Mouse (Mus musculus) ES-CJ7 (cell line): ENCODE measurements around the gene Cd200r2.
"Not testable (repeated sequence)": the region's sequence is repeated elsewhere in the genome, so short reads cannot be mapped to it uniquely, and the experiment has no call there.

ENCODE experiments used
- DNase-seq: peaks from one replicate; pipeline ENCODE4 v3.0.0; 2011; ENCODE audit warnings: low read depth, low spot score

The Cd200r2 gene

DNA sequence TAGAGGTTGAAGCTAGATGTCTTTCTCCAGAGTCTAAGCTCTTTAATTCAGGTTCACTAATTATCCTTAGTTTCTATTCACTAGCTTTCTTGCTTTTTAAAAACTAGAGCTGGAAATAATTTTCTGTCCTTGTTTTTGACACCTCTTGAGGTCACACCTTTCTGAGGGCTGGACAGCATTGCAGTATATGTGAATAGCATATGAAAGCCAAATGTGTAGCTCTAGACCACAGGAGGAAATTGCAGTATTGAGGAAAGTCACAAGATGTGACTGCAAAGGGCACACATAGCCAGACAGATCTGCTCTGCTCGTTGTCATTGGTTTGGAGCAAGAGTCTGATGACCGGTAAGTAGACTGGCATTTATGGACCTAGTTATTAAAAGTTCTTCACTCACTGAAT lies at the start of gene Cd200r2:
Gene Cd200r2 (plus strand): TSS at position 301 of the 400 bp plus-strand sequence.
- DNase-seq: no peak

DNA sequence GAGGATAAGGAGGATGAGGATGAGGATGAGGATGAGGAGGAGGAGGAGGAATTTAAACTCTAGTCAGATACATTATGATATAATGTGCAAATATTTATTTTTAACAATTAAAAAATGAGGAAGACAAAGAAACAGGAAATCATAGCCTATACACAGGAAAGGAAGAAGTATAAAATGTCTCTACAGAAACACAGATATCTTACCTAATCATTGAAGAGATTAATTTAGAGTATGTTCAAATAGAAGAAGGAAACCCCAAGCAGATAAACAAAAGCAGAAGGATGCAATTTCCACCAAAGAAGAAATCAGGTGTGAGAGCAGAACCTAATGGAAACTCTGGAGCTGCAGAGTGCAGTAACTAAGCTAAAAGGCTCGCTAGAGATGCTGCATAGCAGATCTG lies 48.9 kb upstream of the Cd200r2 start:
- DNase-seq: no peak

DNA sequence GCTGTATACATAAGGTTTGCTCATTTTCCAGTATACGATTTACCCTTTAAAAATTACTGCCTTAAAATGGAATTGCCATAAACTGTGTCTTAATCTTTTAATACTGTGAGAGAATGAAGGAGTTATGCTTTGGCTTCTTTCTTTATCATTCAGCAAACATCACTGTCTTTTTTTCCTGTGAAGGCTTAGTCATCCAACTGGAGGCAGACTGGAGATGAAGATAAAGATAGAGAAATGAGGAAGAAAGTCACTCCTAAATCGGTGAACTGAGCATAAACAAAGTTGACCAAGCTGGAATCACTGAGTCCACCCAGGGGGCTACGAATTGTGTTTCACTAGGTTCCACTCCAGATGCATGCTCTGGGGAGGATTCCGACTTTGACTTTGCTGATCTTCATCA lies 46.4 kb upstream of the Cd200r2 start:
- no peak for DNase-seq

DNA sequence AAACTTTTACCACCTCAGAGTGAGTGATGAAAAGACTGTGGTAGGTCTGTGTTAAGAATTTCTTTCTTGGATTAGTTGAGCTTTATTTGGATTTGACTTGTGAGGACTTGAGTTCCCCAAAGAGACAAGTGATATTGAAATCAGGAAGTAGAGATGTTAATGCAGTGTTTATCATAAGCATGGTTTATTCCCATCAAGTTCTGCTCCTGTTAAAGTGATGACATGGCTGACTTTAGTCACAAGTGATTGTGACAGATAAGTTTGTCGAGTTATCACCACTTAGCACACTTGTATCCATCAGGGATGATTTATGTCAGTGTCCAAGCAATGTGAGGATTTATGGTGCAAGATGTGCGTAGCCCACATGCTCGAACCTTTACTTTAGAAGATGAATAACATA lies 34.6 kb upstream of the Cd200r2 start:
- no peak for DNase-seq

DNA sequence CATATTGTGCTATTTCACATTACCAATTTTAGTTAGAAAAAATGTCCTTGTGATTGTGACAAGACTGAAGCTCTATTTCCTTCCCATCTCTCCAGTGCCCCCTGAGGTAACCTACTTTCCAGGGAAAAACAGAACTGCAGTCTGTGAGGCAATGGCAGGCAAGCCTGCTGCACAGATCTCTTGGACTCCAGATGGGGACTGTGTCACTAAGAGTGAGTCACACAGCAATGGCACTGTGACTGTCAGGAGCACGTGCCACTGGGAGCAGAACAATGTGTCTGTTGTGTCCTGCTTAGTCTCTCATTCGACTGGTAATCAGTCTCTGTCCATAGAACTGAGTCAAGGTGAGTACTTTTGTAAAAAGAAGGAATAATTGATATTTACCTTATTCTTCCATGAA lies 33.7 kb upstream of the Cd200r2 start:
- not testable (repeated sequence) for DNase-seq

DNA sequence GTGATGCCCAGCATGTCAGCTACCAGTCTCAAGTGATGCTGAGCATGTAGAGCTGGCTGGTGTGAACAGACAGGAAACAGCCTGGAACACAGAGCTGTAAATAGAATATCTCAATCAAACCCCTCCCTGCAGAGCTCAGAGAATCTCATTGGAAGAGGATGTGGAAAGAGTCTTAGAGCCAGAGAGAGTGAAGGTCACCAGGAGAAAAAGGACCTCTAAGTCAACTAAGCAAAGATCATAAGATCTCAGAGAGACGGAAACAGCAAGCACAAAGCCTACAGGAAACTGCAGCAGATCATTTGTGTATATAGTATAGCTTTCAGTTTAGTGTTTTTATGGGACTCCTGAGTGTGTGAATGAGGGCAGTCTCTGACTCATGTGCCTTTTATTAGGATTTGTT lies 8.3 kb downstream of the Cd200r2 start:
- no peak for DNase-seq

DNA sequence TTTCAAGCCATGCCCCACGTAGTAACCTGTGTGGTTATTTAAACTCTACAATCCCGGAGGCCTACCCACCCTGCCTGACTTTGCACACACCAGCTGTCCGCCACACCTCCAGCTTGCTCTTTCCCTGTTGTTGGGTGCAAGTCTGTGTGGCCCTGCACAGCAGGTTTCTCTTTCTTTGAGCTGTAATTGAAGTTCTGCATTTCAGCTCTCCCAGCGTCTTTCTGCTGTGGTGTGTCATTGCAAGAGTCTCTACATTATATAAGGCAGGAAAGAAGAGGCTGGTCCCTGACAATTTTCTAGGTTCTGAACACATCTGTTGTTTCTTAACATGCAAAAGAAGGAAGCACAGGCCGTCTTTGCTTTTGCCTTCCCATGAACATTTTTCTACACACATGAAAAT lies 9.7 kb downstream of the Cd200r2 start:
- no peak for DNase-seq

DNA sequence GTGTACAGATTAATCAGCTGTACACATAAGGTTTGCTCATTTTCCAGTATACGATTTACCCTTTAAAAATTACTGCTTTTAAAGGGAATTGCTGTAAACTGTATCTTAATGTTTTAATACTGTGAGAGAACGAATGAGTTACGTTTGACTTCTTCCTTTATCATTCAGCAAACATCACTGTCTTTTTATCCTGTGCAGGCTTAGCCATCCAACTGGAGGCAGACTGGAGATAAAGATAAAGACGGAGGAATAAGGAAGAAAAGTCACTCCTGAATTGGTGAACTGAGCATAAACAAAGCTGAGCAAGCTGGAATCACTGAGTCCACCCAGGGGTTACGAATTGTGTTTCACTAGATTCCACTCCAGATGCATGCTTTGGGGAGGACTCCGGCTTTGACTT lies 10.7 kb downstream of the Cd200r2 start:
- no peak for DNase-seq

DNA sequence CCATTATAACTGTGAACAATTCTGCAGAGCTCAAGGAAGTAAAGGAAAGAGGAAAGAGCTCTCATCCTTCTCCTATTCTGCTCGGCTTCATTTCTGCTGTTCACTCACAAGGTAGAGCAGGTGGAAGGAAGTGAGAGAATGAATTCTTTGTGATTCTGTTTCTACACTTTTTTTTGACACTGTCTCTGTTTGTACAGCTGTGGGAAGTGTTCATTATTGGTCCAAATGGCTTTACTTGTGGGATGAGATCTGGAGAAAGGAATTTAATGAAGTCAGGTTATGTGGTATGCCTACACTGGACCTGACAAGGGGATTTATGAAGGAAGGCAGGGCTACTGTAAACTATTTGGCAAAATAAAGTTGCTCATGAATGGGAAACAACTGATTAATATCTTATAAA lies 23.9 kb downstream of the Cd200r2 start:
- no peak for DNase-seq

DNA sequence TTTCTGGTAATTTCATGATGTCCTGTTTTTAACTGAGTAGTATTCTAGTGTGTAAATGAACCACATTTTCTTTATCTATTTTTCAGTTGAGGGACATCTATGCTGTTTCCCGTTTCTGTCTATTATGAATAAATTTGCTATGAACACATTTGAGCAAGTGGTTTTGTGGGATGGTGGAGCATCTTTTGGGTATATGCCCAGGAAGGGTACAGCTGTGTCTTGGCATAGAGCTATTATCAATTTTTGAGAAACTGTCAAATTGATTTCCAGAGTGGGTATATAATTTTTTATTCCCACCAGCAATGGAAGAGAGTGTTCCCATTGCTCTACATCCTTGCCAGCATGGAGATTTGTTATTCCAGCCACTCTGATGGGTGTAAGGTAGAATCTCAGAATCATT lies 65.1 kb downstream of the Cd200r2 start:
- DNase-seq: no peak

DNA sequence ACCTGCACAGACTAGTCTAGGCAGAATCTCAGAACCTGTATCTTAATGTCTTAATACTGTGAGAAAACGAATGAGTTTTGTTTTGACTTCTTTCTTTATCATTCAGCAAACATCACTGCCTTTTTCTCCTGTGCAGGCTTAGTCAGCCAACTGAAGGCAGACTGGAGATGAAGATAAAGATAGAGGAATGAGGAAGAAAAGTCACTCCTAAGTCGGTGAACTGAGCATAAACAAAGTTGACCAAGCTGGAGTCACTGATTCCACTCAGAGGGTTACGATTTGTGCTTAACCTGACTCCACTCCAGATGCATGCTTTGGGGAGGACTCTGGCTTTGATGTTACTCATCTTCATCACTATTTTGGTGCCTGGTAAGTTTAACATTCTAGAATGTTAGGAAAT lies 76.6 kb downstream of the Cd200r2 start, which contains the start of gene Cd200r3:
Gene Cd200r3 (plus strand): TSS at position 211 of the 400 bp plus-strand sequence.
- DNase-seq: no peak

DNA sequence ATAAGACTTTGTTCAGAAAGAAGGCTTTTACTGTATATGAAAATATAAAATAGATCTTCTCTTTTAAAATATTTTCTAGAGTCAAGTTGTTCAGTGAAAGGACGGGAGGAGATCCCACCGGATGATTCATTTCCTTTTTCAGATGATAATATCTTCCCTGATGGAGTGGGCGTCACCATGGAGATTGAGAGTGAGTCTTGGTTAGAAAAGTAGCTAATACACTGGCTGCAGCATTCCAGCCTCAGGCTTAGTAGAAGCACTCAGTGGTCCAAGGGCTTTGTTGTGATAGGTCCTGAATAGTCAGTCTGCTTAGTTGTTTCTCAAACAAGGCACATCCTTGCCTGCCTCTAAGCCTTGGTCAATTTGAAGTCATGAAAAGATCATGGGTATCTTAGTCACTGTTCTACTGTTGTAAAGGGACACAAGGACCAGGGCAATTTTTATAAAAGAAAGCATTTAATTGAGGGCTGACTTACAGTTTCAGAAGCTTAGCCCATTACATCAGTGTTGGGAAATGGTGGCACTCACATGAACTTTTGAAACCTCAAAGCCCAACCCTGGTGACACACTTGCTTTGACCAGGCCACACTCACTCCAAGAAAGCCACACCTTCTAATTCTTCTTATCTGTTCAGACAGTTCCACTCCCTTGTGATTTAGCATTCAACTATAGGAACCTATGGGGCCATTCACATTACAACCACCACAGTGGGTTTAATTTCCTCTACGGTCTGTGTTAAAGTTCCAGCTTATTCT lies 84.6 kb downstream of the Cd200r2 start:
- DNase-seq: no peak

DNA sequence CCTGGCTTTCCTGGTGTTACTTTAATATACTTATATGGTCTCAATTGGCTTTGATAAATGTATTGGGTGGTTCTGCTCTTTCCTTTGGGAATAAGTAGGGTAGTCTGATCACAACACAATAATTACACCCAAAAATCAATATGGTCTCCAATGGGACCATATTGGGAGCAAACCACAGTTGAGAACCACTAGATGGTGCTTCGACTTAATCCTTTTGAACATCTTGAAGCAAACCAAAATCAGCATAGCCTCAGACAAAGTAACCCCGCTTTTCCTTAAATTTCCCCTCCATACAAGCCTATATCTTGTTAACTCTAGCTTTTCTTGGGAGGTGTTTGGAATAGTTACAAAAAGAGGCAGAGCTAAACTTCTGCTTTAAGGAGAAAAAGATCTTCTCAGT lies 95.4 kb downstream of the Cd200r2 start:
- DNase-seq: no peak

DNA sequence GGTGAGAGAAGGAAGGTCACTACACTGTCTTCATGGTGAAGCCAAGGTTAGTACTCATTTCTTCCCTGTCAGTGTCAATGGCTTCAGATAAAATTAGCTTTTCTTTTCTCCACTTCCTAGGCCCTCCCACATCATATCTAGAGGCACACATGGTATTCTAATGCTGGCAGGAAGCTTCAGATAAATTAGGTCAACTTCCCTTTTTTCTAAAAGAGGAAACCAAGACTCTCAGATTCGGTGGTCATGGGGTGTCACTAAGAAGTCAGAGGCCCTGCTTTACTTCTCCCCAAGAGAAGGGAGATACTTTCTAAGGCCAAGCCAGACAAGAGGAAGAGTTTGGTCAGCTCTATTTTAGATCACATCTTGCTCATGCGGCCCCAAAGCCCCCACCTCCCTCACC lies 95.9 kb downstream of the Cd200r2 start:
- DNase-seq: no peak

DNA sequence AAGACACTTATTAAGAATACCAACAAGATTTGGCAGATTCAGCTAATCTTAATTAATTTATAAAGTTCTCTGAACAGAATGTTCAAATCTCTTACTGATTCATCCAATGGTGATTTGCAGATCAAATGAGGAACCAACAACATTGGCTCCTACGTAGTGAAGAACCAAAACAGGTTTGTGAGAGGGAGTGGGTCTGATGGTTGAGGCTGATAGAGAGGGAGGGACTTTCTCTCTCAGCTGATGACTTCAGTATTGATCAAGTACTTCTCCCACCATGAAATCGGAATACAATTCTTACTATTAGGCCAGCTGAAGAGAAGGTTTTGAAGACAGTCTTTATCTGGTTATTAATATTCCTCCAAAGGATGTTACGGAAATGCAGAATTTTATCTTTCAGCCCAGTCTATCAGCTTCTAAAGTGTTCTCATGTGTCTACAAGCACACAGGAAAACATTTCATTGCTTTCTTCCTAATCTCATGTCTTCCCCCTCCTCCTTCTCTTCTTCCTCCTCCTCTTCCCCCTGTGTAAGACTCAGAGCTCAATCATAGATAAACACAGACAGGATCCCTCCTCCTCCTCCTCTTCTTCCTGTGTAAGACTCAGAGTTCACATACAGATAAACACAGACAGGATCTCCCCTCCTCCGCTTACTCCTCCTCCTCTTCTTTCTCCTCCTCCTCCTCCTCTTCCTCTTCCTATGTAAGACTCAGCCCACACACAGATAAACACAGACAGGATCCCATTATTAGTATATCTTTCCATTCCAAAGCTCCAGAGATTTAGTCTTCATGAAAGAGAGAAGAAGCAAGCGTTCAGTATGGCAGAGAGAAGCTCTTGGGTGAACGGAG lies 97.9 kb downstream of the Cd200r2 start:
- no peak for DNase-seq

DNA sequence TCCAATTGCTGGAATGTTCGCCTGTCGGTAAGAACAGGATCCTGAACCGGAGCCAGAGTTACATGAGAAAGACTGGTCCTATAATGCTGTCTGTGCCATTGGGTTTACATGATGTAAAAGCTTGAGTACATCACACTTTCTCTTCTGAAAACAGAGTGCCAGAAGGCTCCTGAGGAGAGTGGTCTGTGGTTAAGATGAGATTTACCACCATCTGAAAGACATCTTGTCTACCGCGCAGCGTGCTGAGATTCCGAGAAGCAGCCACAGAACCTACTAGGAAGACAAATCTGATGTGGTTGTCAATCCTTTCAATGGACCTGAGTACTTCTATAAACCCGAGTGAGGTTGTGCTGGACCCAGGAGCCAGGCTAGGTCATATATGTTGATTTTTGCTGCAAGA lies 98.5 kb downstream of the Cd200r2 start:
- no peak for DNase-seq
